Mouse (Mus musculus): ENCODE results near the gene Mt2. TPM values are rescaled to one million over a fixed set of nuclear protein-coding genes. Genes with fewer than 3 reads are reported as not detected.

Mt2 gene
- polyA plus RNA-seq (2017; shearing (Covaris generic)): not detected

GRCm38 (mm10) chr8:94172075-94172808, at the start of gene Mt2:
Mt2 (plus strand) TSS chr8:94172664.

GRCm38 (mm10) chr8:94136933-94137332, 35.5 kb upstream of the Mt2 start, which contains the start of gene Mt4:
Mt4 (plus strand) TSS chr8:94137197.

GRCm38 (mm10) chr8:94152513-94153300, 19.8 kb upstream of the Mt2 start, which contains the start of gene Mt3:
Mt3 (plus strand) TSS chr8:94152607.

GRCm38 (mm10) chr8:94178857-94179712, 6.6 kb downstream of the Mt2 start, which contains the start of gene Mt1:
Mt1 (plus strand) TSS chr8:94179082.

DNA sequence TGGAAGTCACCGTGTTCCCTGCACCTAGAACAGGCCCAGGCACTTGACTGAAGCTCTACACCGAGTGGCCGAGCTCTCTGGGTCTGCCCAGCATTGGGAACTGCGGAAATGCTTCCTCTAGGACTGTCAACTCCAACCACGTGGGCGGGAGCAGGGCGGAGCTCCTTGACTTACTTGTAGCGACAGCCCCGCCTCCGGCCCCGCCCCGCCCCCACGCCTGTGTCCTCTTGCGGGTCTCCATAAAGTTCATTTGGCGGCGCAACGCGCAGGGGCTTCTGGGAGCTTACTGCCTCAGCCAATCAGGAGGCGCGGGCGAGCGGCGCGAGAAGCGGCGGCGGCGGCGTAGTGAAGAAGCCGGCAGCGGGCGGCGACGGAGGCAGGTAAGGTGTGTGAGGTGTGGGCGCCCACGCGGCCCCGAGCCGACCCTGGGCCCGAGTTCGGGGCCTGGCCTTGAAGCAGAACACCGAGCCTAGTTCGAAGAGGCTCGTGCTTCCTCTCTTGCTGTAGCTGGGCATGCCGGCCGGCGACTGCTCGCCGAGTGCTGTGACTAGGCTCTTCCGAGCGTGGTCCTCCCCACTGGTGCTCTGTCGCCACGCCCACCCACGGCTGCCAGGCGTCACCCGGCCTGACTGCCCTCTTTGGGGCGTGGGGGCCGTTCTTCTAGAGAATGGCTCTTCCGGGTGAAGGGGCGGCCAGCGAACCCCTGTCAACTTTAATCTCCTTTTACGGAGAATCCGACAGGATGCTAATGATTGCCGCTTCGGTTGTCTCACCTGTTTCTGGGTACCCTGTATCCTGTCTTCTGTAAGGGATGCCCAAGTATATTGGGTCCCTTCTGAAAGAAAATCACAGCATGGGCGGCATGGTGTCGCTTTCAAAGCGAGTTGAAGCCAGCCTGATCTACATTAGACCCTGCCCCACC, 42.0 kb downstream of the Mt2 start, which contains the start of gene Nup93:
TSS of gene Nup93 (plus strand) at position 313 of the 922 bp plus-strand sequence.

Other genes with a start within 250 kb of the Mt2 start
- 13.7 TPM for gene Amfr, start 159.8 kb upstream of the Mt2 start, polyA plus RNA-seq (2017; shearing (Covaris generic))
- 116 TPM for gene Nudt21, start 135.6 kb upstream of the Mt2 start, polyA plus RNA-seq (2017; shearing (Covaris generic))
- 20.7 TPM for gene Ogfod1, start 135.5 kb upstream of the Mt2 start, polyA plus RNA-seq (2017; shearing (Covaris generic))
- 12.2 TPM for gene Bbs2, start 73.7 kb upstream of the Mt2 start, polyA plus RNA-seq (2017; shearing (Covaris generic))
- gene Mt4, start 35.5 kb upstream of the Mt2 start, polyA plus RNA-seq (2017; shearing (Covaris generic)): not detected
- not detected for gene Mt3, start 20.1 kb upstream of the Mt2 start, polyA plus RNA-seq (2017; shearing (Covaris generic))
- 3.2 TPM for gene Mt1, start 6.4 kb downstream of the Mt2 start, polyA plus RNA-seq (2017; shearing (Covaris generic))
- 51.7 TPM for gene Nup93, start 41.9 kb downstream of the Mt2 start, polyA plus RNA-seq (2017; shearing (Covaris generic))
- 0.38 TPM for gene Slc12a3, start 156.5 kb downstream of the Mt2 start, polyA plus RNA-seq (2017; shearing (Covaris generic))
- 155 TPM for gene Herpud1, start 213.8 kb downstream of the Mt2 start, polyA plus RNA-seq (2017; shearing (Covaris generic))